Mouse (Mus musculus) heart, adult 11 months (tissue): ENCODE measurements around the gene Mycbp.

Experiments
- DNase-seq: peaks from one replicate; pipeline ENCODE4 v3.0.0; 2022

The Mycbp gene

DNA sequence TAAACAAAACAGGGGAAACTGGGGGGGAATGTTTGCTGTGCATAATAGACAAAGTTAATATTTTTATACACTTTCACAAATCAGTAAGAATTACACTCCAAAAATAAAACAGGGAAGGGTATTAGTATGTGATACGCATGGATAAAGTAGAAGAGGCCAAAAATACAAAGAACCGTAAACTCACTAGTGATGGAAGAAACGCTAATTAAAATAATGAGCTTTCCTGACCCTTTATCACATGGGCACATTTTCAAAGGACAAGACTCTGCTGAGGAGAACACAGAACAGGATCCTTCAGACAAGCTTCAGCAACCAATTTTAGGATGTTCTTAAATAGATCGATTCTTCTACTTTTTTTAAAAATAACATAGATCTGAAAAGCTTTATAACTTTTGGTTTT lies 42.1 kb downstream of the Mycbp start:
- DNase-seq: no peak

DNA sequence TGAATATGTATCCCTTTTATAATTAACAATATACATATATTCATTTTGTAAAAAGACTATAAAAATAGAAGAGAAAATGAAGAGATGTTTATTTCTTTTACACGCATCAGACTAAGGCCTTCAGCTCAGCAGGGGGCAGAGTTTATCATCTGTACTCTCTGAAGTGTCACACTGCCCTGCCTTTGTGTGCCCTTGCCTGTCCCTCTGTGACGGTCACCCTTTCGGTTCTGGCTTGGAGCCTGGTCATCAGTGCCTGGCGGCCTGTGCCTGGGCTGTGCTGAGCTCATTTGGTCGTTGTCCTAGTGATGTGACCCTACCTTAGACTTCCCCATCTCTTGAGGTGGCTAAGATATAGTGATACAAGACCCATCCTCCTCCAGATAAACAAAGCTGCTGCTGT lies 42.5 kb downstream of the Mycbp start:
- DNase-seq: peak; percentile 90

DNA sequence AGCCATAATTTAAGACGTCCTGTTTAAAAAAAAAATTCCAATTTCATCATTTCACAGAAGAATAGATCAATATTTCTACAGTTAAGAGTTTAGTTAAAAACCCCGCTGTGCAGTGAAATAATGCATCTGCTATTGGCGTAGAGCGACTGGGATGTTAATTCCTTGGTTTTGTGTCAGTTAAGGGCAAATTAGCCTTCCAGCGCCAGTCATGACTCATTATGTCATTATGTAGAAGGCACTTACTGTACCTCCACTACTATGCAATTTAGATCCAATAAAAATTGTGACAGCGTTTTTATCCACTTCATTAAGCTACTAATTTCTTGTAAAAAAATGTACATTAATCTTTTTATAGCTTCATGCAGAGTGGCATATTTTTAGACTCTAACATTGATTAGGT lies 44.3 kb downstream of the Mycbp start:
- DNase-seq: no peak

DNA sequence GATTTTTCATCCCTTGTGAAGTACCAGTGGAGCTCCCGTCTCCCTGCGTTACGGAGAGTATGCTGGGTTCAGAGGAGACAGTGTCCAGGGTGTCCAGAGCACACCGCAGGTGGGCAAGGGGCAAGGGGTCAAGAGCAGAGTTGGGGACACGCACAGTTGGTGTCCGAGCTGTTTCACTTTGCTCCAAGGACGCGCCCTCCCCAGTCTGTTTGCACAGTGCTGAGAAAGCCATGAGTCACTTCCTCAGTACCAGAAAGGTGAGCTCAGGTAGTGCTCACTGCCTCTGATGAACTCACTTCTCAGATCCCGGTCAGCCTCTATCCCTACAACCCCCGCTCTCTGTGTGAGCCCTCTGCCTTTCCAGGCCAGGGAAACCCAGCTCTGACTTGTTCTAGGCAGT lies 45.0 kb downstream of the Mycbp start:
- DNase-seq: no peak

DNA sequence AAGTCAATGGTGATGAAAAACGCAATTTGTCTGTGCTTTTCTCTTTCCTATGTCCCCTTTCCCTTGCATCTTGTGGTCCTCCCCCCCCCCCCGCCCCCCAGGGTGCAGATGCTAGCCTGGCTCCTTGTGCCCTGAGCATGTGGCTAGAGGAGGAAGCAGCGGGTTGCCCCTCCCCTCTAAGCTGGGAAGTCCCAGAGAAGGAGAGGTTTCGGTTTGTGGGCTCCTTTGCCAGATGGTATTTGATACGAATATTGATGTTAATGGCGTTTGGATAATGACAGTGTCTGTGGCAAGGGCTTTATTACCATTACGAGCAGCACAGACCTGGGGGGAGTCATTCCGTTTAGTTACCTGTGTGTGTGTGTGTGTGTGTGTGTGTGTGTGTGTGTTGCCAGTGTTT lies 47.4 kb downstream of the Mycbp start:
- DNase-seq: peak; percentile 91

DNA sequence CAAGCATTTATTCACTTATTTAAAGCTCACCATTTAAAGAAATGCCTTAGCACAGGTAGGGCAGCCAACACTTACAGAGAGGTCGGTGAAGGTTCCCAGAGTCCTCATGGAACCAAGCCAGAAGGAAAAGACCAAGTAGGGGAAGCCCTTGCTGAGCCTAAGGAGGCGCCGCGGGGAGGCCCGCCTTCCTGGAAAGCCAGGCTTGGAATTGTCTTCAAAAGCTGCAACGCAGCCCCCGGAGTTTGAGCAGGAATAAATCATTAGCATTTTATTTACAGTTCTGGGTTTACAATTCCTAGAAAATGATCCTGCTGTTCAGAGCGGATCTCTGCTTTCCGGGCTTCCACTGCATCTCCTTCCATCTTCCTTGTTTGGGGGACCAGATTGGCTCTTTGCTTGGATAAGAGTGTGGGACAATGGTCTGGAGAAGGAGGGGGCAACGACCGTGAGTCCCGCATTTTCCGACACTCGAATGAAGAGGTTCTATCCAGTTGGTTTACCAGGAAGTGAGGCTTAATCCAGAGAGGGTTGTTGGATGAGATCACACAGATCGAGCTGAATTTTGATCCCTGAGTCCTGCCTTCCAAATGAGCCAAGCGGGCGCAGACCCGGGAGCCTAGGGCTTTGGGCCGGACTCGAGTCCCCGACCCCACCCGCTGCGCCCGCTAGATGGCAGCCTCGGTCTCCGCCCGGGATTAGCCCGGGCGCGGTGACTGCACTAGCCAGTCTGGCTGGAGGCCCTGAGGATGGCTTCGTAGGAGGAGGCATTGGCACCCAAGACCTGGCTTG lies 52.3 kb downstream of the Mycbp start:
- peak; percentile 95 for DNase-seq

DNA sequence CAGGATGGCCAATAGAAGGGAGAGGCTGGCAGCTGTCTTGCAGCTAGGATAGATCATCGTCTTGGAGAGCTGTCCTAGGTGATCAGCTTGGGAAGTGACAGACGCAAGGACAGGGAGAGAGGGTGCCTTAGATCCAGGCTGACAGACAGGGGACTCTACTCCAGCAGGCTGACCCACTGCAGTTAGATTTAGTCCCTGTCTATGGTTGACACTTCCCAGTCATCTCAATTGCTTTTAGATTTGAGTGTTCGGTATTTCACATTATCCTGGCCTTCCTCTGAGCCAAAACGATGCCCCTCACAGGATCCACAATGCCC lies 52.8 kb downstream of the Mycbp start:
- DNase-seq: no peak

DNA sequence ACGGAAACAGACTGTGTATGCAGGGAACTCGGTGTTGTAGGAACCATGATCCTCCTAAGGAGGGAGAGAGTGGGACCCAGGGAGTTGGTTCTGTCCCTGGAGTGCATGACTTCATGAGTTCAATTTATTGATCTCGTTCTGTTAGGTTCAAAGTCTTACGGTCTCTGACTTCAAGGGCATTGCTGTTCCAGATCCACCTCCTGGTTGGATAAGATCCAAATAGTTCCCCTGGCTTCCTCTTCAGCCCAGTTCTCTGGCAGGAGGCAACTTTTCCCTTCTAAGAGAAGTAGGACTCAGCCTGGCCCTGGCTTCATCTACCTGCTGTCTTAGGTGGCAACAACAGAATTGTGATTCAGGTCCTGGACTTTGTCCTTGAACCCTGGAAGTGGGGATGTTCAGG lies 53.3 kb downstream of the Mycbp start:
- no peak for DNase-seq

DNA sequence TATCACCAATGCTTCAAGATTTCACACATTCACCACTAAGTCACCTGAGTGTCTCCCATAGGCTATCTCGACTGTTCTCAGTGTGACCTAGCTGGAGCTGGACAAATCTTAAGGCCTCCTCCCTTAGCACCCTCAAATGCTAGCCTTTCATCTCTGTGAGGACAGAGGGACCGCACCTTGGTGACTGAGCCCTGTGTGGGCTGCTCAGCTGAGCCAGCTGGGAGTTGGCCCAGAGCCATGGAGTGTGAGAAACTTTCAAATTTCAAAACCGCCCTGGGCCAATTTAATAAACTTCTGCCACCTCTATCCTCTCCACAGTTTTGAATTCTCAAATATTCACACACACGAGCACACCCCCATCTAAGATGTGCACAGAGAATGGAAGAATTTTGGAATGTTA lies 56.3 kb downstream of the Mycbp start:
- no peak for DNase-seq
